Mouse (Mus musculus) erythroblast, embryonic 14.5 days (primary cell): ENCODE results near the gene Cebpg. TPM values are rescaled to one million over a fixed set of nuclear protein-coding genes. Genes with fewer than 3 reads are reported as not detected.

ENCODE experiments used
- H3K27me3 ChIP-seq: 2 replicates; pipeline ENCODE4 v1.6.1; 2012; ENCODE audit warnings: inconsistent platforms; ENCODE audit not compliant: control insufficient read depth
- H3K36me3 ChIP-seq: 2 replicates; pipeline ENCODE4 v1.6.1; 2012; ENCODE audit warnings: mild to moderate bottlenecking, inconsistent platforms; ENCODE audit not compliant: control insufficient read depth
- H3K4me1 ChIP-seq: 2 replicates; pipeline ENCODE4 v1.6.1; 2012; ENCODE audit warnings: inconsistent platforms; ENCODE audit not compliant: control insufficient read depth
- H3K4me3 ChIP-seq: replicated peaks from 2 replicates; pipeline ENCODE3; 2012; ENCODE audit warnings: moderate library complexity, mild to moderate bottlenecking, inconsistent platforms
- H3K9me3 ChIP-seq: 2 replicates; pipeline ENCODE4 v1.6.1; 2012; ENCODE audit warnings: low read length, inconsistent platforms, mixed read lengths; ENCODE audit not compliant: control insufficient read depth
- GATA1 ChIP-seq: IDR thresholded peaks from 2 replicates; pipeline ENCODE4 v1.6.1; 2012; ENCODE audit warnings: low read length, inconsistent platforms, mixed read lengths
- TAL1 ChIP-seq: IDR thresholded peaks from 3 replicates; pipeline ENCODE4 v1.6.1; 2012; ENCODE audit warnings: low read length, inconsistent platforms, mixed read lengths
- polyA plus RNA-seq: library from polyadenylated mRNA; stranded (reverse); fragments of >175 nt; gene quantifications from 2 replicates; pipeline ENCODE4 v1.2.3, GENCODE M21; 2012

Gene Cebpg
- polyA plus RNA-seq, 1 experiment = 2.2 TPM

- H3K9me3 ChIP-seq = no peaks in the 10 kb centered on the region
- no peaks in the 10 kb centered on the region for H3K27me3 ChIP-seq
- H3K4me3 ChIP-seq = no peak overlapping the region
- peaks cover 57% of the 10 kb centered on the region for H3K36me3 ChIP-seq
- TF ChIP-seq TAL1 (no peak), GATA1 (no peak)
- peaks cover 8% of the 10 kb centered on the region for H3K4me1 ChIP-seq
Observed at GRCm38 (mm10) chr7:35029228-35029627, 27.1 kb downstream of the Cebpg start.

- no peaks in the 10 kb centered on the region for H3K9me3 ChIP-seq
- H3K36me3 ChIP-seq = peaks cover 51% of the 10 kb centered on the region
- no peaks in the 10 kb centered on the region for H3K27me3 ChIP-seq
- no peak for TF ChIP-seq GATA1
- no peak for TF ChIP-seq TAL1
- H3K4me1 ChIP-seq = peaks cover 8% of the 10 kb centered on the region
- H3K4me3 ChIP-seq = no peak overlapping the region
Observed at GRCm38 (mm10) chr7:35028559-35028958, 27.8 kb downstream of the Cebpg start.

- peaks cover 8% of the 10 kb centered on the region for H3K4me1 ChIP-seq
- no peak overlapping the region for H3K4me3 ChIP-seq
- H3K36me3 ChIP-seq = peaks cover 49% of the 10 kb centered on the region
- H3K27me3 ChIP-seq = no peaks in the 10 kb centered on the region
- no peaks in the 10 kb centered on the region for H3K9me3 ChIP-seq
- TF ChIP-seq TAL1 (no peak), GATA1 (no peak)
Observed at GRCm38 (mm10) chr7:35027801-35028420, 28.5 kb downstream of the Cebpg start.

- Histone ChIP-seq H3K27me3 (no peaks in the 10 kb centered on the region), H3K9me3 (no peaks in the 10 kb centered on the region), H3K4me1 (peaks cover 8% of the 10 kb centered on the region), H3K36me3 (peaks cover 46% of the 10 kb centered on the region), H3K4me3 (no peak overlapping the region)
- TF ChIP-seq GATA1 = no peak
- TF ChIP-seq TAL1 = no peak
Observed at GRCm38 (mm10) chr7:35026838-35027291, 29.5 kb downstream of the Cebpg start.

GRCm38 (mm10) chr7:35026276-35026630, 30.1 kb downstream of the Cebpg start:
- Histone ChIP-seq H3K4me3 (no peak overlapping the region), H3K27me3 (no peaks in the 10 kb centered on the region), H3K4me1 (peaks cover 8% of the 10 kb centered on the region), H3K36me3 (peaks cover 46% of the 10 kb centered on the region), H3K9me3 (no peaks in the 10 kb centered on the region)
- TF ChIP-seq GATA1 (no peak), TAL1 (no peak)

GRCm38 (mm10) chr7:35025409-35026275, 30.7 kb downstream of the Cebpg start:
- peaks cover 45% of the 10 kb centered on the region for H3K36me3 ChIP-seq

DNA sequence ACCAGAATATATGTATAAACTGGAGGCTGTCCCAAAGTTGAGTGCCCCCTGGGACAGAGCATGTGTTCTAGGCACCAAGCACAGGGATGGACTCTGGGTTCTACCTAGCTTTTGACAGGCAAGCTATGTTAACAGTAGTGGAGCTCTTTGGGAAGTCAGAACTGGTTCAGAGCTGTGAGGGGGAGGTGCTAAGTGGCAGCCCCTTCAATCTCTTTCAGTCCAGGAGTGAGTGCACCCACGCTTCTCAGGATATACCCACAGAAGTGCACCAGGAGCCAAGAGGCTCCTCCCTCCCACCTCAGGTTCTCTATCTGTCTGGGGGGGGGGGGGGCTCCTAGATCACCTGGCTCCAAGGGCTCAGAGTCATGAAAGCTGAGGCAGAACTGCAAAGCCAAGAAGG, 31.9 kb downstream of the Cebpg start:
- H3K4me3 ChIP-seq = no peak overlapping the region

More at GRCm38 (mm10) chr7:35025409-35026275, 30.7 kb downstream of the Cebpg start:
- peaks cover 8% of the 10 kb centered on the region for H3K4me1 ChIP-seq
- no peaks in the 10 kb centered on the region for H3K27me3 ChIP-seq
- TF ChIP-seq GATA1 = no peak
- TF ChIP-seq TAL1 = no peak
- no peak overlapping the region for H3K4me3 ChIP-seq
- H3K9me3 ChIP-seq = no peaks in the 10 kb centered on the region

GRCm38 (mm10) chr7:35023251-35023650, 33.1 kb downstream of the Cebpg start:
- H3K36me3 ChIP-seq = peaks cover 39% of the 10 kb centered on the region
- no peaks in the 10 kb centered on the region for H3K27me3 ChIP-seq
- TF ChIP-seq GATA1 (no peak), TAL1 (no peak)
- no peaks in the 10 kb centered on the region for H3K9me3 ChIP-seq
- H3K4me1 ChIP-seq = peaks cover 5% of the 10 kb centered on the region
- H3K4me3 ChIP-seq = no peak overlapping the region

More for the DNA sequence above, 31.9 kb downstream of the Cebpg start:
- H3K27me3 ChIP-seq = no peaks in the 10 kb centered on the region
- peaks cover 42% of the 10 kb centered on the region for H3K36me3 ChIP-seq
- H3K9me3 ChIP-seq = no peaks in the 10 kb centered on the region
- TF ChIP-seq TAL1 = no peak
- no peak for TF ChIP-seq GATA1
- H3K4me1 ChIP-seq = peaks cover 8% of the 10 kb centered on the region

- H3K4me3 ChIP-seq = no peak overlapping the region
- H3K9me3 ChIP-seq = no peaks in the 10 kb centered on the region
- no peaks in the 10 kb centered on the region for H3K4me1 ChIP-seq
- H3K36me3 ChIP-seq = peaks cover 39% of the 10 kb centered on the region
- no peaks in the 10 kb centered on the region for H3K27me3 ChIP-seq
- TF ChIP-seq TAL1 (no peak), GATA1 (no peak)
Observed at GRCm38 (mm10) chr7:35021365-35021764, 35.0 kb downstream of the Cebpg start.
